Mouse (Mus musculus): ENCODE data around the gene Sdad1. TPM values are rescaled to one million over a fixed set of nuclear protein-coding genes. Genes with fewer than 3 reads are reported as not detected.

Sdad1 gene
- polyA plus RNA-seq, 3 experiments from 2014 or later: 30.5 to 59.4 (median 50.2) TPM

GRCm38 (mm10) chr5:92239333-92240232 is 70.7 kb downstream of the Sdad1 start:
- peak; percentile 27 for ATAC-seq

GRCm38 (mm10) chr5:92234939-92235557 is 75.2 kb downstream of the Sdad1 start:
- peak; percentile 83 for ATAC-seq

Other genes with a start within 250 kb of the Sdad1 start
- 100 to 1,000 TPM; 225 to 265 (median 245) TPM for gene G3bp2, start 226.8 kb downstream of the Sdad1 start, polyA plus RNA-seq (2017; shearing (Covaris generic))
- 10 to 100 TPM; 31.3 to 36.7 (median 34.4) TPM for gene Uso1, start 172.5 kb downstream of the Sdad1 start, polyA plus RNA-seq (2017; shearing (Covaris generic))
- not detected for gene U90926, start 95.1 kb downstream of the Sdad1 start, polyA plus RNA-seq (2017; shearing (Covaris generic))
- under 1 TPM; 0.20 to 0.44 (median 0.33) TPM for gene Ppef2, start 54.2 kb downstream of the Sdad1 start, polyA plus RNA-seq (2017; shearing (Covaris generic))
- 10 to 100 TPM; 10.3 to 13.2 (median 11.2) TPM for gene Naaa, start 32.3 kb downstream of the Sdad1 start, polyA plus RNA-seq (2017; shearing (Covaris generic))
- gene Cxcl9, start 17.6 kb upstream of the Sdad1 start, polyA plus RNA-seq (2017; shearing (Covaris generic)): under 1 TPM in 1 of 3 experiments, not detected in 2; 0.99 TPM
- gene Art3, start 21.3 kb upstream of the Sdad1 start, polyA plus RNA-seq (2017; shearing (Covaris generic)): 10 to 100 TPM in 2 of 3 experiments, 1 to 10 TPM in 1; 8.3 to 26.9 (median 19.1) TPM
- 10 to 100 TPM; 18.3 to 32.3 (median 19.9) TPM for gene Cxcl10, start 38.4 kb upstream of the Sdad1 start, polyA plus RNA-seq (2017; shearing (Covaris generic))
- 10 to 100 TPM; 32.4 to 55.2 (median 40.2) TPM for gene Nup54, start 124.7 kb upstream of the Sdad1 start, polyA plus RNA-seq (2017; shearing (Covaris generic))
- gene Scarb2, start 196.4 kb upstream of the Sdad1 start, polyA plus RNA-seq (2017; shearing (Covaris generic)): 1 to 10 TPM; 8.3 to 9.2 (median 8.5) TPM
- gene Fam47e, start 244.6 kb upstream of the Sdad1 start, polyA plus RNA-seq (2017; shearing (Covaris generic)): not detected